Mouse (Mus musculus): Measurements from ENCODE around the gene Adamts5.

Adamts5 gene

DNA sequence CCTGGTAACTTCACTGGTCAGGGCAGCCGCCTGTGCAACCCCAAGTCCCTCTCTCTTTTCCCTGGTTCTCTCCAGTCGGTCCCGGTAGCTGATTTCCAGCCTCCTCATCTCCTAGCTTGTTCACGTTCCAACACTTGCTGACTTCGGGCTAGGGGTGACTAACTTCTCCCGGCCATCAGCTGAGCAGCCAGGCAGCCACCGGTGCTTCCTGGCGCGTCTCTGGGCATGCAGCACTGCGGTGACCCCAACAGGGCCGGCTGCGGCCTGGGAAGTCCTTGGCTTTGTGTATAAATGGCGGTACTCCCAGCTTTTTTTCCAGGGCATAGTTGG, at the start of gene Adamts5:
TSS of gene Adamts5 (minus strand) at position 248 of the 330 bp plus-strand sequence.
- no peak for DNase-seq (ENCODE audit: low spot score)

DNA sequence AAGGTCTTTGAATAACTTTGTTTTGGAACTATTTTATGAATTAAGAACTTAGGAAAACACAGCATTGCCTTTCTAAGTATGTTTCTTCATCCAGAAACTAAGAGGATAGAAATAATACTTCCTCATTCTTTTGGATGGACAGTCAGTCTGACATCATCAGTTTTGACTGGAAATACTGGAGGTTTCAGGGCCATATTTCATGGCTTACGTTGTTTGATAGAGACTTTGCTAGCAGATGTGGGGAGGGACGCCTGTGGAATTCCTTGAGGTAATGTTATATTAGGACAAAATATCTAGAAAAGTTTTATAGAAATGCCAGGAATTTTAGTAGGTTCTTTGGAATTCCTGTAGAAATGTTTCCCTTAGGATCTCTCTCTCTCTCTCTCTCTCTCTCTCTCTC, 48.7 kb upstream of the Adamts5 start:
- DNase-seq (ENCODE audit: low spot score): no peak

DNA sequence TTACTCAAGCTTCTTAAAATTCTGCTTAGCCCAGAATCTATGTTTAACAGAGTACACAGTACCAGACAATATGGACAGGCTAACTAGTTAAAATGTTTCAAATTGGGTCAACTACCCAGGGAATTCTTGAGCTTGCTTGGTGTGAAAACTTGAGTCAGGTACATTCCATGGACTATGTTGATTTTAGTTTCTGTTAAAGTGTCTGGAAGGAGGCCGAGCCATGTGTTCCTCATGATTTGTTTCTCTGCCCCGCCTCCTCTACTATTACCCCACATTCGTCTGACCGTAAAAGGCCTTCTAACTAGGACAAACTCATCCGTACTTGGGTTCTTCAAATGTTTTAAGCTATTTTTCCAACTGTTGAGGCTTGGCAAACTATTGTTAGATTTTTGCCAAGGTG, 24.4 kb upstream of the Adamts5 start:
- DNase-seq (ENCODE audit: low spot score): no peak

DNA sequence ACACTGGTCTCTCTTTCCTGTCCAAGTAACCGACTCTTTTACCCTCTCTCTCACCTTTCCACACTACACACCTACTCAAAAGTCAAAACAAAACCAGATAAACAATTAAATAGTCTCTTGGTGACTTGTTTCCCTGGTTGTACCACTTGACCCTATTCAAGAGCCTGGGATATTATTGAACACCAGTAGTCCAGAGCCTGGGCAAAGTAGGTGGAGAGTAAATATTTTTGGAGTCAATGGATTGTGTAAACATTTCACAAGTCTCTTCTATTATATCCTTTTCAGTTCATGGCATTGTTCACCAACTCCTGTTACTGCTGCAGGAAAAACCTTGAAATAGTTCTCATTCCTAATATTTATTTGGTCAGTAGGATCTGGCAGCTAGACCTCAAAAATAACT, 20.8 kb upstream of the Adamts5 start:
- no peak for DNase-seq (ENCODE audit: low spot score)

DNA sequence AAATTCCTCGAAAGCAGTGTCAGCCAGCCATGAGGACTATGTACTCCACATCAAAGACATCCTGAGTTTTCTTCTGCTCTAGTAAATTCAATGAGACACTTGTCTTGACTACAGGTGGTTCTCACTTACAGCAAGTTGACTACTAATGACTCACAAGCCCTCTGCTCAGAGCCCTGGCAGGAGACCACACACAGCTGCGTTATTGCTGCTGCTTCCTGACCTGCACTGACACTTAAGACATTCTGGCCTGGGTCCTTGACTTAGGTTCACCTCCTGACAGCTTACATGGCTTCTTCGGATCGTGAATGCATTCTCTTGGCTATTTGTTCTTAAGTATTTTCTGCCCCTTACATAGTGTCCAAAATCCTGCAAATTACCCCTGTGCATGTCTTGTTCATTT, 18.5 kb upstream of the Adamts5 start:
- DNase-seq (ENCODE audit: low spot score): no peak

DNA sequence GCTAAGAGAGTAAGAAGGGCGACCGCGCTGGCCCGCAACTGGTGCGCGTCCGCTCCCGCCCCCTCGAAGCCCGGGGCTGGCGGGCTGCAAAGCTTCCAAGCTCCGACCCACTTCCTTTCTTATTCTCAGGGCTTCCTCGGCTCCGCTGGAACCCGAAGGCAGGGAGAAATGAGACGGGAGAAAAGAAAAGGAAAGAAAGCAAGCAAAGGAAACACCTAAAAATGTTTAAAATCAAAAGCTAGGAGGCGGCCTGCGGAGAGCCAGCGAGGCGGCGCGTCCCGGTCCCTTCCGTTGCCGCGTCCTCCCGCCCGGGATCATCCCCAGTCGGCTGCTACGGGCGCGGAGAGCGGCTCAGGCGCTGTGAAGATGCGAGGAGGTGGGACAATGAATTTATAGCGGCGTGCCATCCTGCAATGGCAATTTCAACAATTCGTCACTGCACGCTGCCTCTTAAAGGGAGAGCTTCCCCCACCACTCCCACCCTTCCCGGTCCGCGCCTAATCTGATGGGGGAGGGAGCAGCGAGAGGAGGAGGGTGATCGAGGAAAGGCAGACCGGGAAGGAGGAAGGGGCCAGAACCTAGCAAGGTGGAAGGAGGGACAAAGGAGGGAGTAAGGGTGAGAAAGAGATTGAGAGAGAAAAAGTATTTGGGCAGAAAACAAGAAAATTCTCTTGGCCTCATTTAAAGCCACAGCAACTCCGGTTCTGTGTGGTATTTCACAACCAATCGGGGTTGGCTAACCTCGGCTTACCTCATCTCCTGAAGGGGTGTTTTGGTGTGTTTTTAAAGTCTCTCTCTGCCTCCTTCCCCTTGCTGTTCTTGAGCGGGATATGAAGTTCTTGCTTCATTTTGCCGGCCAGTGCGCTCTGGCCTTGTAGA, 687 bp downstream of the Adamts5 start:
- DNase-seq (ENCODE audit: low spot score): no peak

DNA sequence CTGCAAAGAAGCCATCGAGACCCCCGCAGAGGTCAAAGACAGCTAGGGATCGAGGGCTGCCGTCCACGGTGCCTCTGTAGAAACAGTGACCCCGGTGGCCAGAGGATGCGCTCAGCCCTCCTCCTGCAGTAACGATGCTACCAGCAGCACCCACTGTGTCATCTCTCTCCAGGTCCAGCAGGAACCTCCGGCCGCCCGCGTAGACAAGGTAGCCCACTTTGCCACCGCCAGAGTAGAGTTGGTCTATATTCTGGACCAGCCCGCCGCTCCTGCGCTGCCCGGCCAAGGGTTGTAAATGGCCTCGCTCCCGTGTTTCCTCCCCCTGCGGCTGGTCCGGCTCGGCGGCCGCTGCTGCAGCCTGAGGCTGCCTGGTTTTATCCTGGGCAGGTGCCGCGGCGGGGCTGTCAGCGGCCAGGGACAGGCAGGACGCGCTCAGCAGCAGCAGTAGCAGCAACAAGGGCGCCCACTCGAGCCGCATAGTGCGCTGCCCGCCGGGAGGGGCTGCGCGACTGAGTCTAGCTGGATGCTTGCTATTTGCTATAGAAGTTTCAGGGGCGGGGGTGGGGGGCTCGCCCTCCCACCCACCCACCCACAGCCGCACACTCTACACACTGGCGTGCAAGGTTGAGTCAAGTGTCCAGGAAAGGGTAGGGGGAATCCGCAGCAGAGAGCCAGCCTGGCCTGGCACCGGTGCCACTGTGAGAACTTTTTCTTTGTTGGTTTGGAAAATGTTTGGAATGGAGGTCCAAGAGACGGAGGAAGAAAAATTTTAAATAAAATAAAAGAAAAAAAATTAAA, 1.6 kb downstream of the Adamts5 start:
- no peak for DNase-seq (ENCODE audit: low spot score)

DNA sequence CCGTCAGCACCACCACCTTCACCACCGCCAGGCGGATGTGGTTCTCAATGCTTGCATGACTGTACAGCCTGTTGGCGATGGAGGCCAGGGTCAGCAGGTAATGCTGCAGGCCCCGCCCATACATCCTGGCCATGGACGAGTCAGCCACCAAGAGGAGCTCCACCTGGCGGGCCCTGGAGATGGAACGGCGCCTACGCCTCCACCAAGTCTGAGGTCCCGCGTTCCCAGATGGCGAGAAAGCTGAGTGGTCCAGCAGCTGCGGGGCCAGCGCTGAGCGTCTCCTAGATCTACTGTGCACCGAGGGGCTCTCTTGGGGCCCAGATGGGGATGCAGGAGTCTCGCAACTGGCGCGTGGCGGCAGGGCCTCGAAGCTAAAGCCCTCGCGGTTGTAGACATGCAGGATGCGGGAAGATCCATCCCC, 2.3 kb downstream of the Adamts5 start:
- DNase-seq (ENCODE audit: low spot score): no peak

DNA sequence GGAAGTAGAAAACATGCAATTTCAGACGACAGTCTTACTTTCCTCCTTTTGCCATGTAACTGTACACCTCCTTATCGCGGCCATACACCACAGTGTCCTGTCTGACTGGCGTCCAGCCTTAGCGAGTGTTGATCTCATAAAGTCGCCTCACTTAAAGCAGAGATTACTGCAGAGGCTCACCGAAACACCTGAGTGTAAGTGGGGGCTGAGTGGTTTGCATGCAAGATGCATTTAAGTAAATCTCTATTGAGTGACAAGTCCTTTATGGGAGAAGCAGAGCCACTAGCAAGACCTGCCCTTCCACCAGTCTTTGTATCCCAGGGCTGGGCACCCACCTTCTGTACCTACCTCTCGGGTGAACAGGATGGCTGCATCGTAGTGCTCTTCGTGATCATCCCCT, 2.8 kb downstream of the Adamts5 start:
- no peak for DNase-seq (ENCODE audit: low spot score)

DNA sequence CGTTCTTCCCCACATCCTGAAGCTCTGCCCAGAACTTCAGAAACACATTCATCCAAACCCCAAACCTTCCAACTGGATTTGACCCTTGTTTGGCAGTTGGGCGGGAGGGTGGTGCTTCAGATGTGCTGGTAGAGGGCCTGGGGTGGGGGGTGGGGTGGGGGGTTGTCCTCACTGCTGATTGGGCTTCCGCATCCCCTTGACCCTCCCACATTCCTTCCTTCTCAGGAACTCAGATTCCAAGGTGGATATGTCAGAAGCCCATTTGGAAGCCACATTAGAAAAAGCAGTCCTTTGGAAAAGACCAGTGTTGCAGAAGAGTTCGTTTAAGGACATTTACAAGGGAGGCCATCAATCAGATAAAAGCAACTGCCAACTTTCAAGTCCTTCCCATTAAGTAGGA, 3.2 kb downstream of the Adamts5 start:
- no peak for DNase-seq (ENCODE audit: low spot score)

DNA sequence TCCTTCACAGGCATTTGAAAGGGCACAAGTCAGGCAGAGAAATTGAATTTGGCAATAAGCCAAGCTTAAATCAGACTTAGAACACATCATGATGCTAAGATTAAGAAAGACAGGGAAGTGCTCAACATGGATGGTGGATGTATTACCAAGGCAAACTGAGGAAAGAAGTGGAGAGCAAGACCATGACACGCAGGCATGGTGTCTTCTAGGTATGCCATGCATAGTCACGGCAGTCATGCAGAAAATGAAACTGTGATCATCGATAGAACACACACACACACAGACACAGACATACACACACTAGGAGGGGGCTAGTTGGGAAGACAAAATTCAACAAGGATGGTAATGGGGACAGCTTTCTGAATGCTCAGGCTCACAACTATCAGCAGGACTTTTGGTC, 3.8 kb downstream of the Adamts5 start:
- no peak for DNase-seq (ENCODE audit: low spot score)

DNA sequence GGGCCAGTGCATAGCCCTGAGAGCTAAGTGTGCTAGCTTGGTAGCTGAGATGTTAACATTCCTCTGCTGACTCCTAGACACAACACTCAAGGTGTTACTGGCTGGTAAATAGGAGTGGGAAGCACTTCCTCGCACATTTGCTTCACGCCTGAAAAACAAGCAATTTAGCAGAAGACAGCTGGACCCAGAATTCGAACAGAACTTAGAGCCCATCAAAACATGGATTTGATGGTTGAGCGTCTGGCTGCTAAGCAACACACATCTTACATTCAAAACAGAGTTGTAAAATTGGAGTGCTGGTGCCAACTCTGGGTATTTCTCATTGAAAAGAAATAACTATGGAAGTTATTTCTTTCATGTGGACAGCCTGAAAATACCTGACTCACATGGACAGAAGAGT, 5.7 kb downstream of the Adamts5 start:
- no peak for DNase-seq (ENCODE audit: low spot score)

DNA sequence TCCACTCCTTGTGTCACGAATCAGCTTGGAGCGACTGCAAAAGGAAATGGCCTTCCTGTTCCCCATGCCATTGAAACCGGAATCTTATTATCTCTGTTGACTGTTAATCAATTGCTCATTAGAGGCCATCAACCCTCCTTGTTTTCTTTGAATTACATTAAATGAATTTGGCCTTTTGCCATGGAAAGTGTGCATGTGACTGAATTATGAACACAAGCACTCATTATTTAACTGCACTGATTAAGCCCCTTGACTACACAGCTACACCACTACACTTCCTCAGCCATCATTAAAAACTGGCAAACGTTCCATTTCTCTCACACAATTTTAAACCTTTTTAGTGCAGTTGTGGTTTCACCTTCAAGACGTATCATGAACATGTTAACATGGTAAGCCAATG, 11.8 kb downstream of the Adamts5 start:
- DNase-seq (ENCODE audit: low spot score): no peak

DNA sequence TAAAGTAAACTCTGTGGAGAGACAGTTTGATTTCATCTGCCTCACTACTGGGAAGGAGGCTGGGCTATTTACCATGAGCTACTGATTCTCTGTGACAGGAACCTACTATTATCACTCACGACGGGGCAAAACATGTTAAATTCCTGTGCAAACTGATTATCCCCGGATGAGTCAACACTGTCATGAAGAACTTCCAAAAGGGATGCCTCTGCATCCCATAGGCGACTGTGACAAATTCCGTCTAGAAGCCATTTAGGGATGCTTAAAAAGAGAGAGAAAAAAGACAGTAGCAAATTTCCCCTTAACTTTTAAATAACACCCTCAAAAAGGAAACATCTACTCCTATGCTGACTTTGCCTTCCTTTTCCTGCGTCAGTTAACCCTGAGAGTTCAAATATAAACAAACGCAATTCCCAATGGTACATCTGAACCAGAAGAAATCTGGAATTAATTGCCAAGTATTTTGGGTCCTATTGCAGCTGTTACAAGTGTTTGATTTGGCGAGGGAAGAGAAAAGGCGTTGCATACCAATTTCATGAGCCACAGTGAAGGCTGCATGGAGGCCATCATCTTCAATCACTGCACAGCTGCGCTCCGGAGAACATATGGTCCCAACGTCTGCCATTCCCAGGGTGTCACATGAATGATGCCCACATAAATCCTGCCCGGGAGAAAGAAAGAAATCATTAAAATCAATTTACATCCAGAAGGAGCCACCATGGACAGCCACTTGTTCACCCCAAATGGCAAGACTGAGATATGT, 14.2 kb downstream of the Adamts5 start:
- DNase-seq (ENCODE audit: low spot score): no peak

DNA sequence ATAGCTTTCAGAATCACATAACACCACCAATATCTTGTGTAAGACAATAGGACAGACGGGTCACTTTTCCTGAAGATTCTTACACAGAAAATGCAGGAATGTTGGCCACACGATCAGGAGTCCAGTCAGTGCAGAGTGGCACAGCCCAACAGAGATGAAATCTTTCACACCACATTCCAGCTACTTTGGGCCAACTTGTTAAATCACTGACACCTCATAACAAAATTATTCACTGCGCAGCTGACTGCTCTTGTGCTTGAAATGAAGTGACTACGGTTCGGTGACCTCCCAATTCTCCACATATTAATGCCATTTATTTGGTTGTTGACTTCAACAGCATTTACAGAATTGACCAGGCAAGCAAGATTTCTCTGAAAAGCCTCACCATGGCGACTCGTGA, 22.6 kb downstream of the Adamts5 start:
- no peak for DNase-seq (ENCODE audit: low spot score)

DNA sequence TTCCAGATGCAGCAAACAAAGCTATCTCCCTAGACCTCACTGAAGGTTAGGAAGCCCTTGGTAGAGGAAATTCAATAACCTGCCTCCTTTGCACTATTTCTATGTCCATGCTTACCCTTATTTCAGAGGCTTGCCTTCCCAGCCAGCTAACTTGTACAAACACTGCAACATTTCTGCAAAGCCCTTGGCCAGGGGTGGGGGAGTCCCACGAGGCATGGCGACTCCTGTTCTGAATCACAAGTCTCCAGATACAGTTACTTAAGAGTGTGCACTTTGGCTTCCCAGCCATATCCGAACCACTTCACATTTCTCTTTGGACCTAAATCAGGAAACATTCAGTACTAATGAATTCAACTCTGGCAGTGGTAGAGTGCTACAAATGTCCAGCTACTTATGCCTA, 27.5 kb downstream of the Adamts5 start:
- DNase-seq (ENCODE audit: low spot score): no peak

DNA sequence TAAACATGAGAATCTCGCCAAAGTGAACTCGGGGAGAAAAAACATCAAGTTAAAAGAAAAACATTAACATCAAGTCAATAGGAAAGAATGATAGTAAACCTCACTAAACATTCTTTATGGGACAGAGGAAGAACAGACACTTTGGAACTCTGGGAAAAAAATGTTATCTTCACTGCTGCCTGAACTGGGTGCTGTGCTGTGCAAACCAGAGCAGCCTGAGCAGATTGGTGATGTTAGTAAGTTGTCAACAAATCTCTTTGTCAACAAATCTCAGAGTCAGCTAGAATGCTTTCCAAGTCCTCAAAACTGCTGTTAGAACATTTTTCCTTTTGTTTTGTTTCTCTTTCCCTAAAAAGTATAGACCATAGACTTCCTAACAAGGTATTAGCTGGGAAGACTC, 29.7 kb downstream of the Adamts5 start:
- DNase-seq (ENCODE audit: low spot score): no peak

DNA sequence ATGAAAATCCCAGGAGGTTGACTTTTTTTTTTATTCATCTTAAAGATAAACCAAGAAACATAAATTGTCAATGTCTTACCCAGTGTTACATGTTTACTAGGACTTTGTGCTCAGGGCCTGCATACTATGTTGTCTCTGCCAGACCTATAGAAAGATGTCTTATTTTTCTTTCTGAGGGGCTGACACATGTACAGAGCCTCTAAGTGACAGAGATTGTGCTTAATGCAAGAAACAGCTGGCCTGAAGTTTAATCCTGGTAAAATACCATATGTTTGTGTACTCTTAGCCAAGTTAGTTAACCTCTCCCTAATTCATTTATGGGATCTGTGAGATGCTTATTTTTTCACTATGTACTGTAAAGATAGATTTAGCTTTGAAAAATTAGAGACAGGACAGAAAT, 30.4 kb downstream of the Adamts5 start:
- no peak for DNase-seq (ENCODE audit: low spot score)

DNA sequence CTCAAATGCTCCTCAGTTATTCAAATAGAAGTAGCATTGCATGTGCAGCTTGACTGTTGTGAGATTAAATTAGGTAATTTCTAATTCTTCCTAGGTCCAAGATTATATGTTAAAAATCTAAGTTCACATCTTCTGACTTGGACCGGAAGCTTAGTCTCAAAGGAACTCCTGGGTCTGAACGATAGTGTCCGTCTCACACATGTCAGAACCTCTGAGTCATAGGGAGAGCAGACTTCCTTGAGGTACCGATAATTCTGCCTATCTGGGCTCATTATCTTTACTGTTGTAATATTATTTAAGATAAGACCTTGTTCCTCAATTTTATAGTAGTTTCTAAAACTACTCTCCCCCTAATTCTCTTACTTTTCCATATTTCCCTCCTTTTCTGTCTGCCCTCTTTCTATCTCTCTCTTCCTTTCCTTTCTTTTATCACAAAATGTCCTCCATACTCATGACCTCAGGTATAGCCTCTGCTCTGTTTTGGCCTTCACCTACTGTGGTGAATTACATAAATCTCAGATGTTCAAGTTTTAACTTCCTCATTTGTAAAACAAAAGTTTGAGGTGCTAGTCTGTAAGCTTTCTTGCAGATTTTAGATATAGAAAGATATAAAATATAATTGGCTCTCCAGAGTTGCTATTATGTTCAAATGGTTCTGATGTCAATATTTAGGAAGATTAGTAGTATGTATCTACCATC, 36.8 kb downstream of the Adamts5 start:
- no peak for DNase-seq (ENCODE audit: low spot score)

DNA sequence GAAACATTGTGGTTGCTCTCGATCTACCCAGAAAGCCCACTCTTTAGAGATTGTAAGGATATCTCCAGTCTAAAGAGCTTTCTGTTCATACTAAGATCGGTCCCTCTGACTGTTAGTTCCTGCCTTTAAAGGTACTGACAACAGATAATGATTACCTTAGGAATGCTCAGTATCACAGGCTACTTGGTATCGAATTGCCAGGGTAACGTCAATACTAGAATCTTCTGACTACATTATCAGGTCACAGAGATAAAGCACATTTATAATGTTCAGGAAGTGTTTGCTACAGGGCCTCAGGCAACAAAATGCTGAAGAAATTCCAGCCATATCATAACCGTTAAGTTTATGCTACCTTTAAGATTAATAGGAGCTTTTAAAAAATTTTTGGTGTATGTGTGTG, 47.1 kb downstream of the Adamts5 start:
- no peak for DNase-seq (ENCODE audit: low spot score)

DNA sequence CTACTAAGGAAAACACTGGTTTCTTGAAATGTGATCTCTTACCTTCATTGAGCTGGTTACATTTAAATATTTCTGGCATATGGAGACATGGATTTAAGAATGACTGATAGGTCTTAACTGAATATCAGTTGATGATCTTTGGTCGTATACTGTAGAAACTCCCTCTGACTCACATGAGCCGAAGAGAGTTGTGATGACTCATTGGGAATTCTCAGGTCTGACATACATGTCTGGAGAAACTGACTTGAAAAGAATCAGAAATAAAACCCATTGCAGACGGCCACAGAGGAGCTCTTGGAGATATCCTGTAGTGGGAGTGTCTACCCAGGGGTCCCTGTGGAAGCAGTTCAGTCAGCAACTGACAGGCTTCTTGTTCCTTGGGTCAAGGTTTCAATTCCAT, 74.6 kb downstream of the Adamts5 start:
- no peak for DNase-seq (ENCODE audit: low spot score)

DNA sequence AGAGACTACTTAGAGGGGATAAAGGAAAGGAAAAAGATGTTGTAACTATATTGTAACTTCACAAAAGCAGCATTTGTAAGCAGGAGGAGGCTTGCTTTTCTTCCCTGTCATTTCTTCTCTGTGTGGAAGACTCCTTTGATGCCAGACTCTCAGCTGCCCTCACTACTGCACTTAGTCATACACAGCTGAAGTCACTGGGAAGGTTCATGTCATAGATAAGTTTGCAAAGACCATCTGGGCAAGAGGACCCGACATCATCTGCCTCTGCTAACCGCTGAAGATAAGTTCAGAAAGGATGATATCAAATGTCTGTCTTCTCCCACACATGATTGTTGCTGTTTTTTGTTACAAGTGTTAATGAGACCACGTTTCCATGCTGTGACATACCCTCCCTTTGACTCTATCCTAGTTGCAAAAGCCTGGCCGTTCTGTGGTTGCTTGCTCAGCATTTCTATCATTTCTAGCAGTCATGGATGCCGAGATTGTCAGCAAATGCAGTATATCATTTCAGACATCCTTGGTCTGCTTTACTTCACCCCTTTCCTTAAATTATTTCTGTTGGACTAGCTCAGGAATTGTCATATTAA, 79.2 kb downstream of the Adamts5 start:
- no peak for DNase-seq (ENCODE audit: low spot score)

Measured in spleen, adult 12 weeks (tissue).